Mouse (Mus musculus) limb, embryonic 15.5 days (tissue): ENCODE results near the gene Cyp2r1. TPM values are rescaled to one million over a fixed set of nuclear protein-coding genes. Genes with fewer than 3 reads are reported as not detected.
"Not testable (repeated sequence)": the region's sequence is repeated elsewhere in the genome, so short reads cannot be mapped to it uniquely, and the experiment has no call there.

Experiments used
- ATAC-seq: fragments of 200-750 bp; cut with Nextera tagmentation; 2 replicates; pipeline ENCODE4 v1.8.0; 2017; ENCODE audit warnings: low read depth, moderate TSS enrichment; ENCODE audit not compliant: insufficient number of reproducible peaks, low FRiP score, low TSS enrichment
- H3K27ac ChIP-seq: fragments of 300-500 bp; sonication (generic); 2 replicates; pipeline ENCODE4 v1.5.1; 2015; ENCODE audit warnings: moderate library complexity, mild to moderate bottlenecking, inconsistent platforms
- H3K27me3 ChIP-seq: fragments of 300-500 bp; sonication (generic); 2 replicates; pipeline ENCODE4 v1.6.1; 2015; ENCODE audit warnings: inconsistent platforms
- H3K36me3 ChIP-seq: fragments of 300-500 bp; sonication (generic); 2 replicates; pipeline ENCODE4 v1.6.1; 2015; ENCODE audit warnings: inconsistent platforms
- H3K4me1 ChIP-seq: fragments of 300-500 bp; sonication (generic); 2 replicates; pipeline ENCODE4 v1.6.1; 2015; ENCODE audit warnings: inconsistent platforms
- H3K4me2 ChIP-seq: fragments of 300-500 bp; sonication (generic); 2 replicates; pipeline ENCODE4 v1.6.1; 2015; ENCODE audit warnings: mild to moderate bottlenecking, inconsistent platforms
- H3K4me3 ChIP-seq: fragments of 300-500 bp; sonication (generic); 2 replicates; pipeline ENCODE4 v1.5.1; 2015; ENCODE audit warnings: mild to moderate bottlenecking, inconsistent platforms
- H3K9ac ChIP-seq: fragments of 300-500 bp; sonication (generic); 2 replicates; pipeline ENCODE4 v1.6.1; 2015; ENCODE audit warnings: inconsistent platforms
- H3K9me3 ChIP-seq: fragments of 300-500 bp; sonication (generic); 2 replicates; pipeline ENCODE4 v1.6.1; 2016; ENCODE audit warnings: inconsistent platforms
- WGBS: fragments of 180-500 bp; shearing (Covaris S2); methylation state at CpG from one replicate; pipeline ENCODE4 v1.1.7; 2015; 5-methylcytosine and 5-hydroxymethylcytosine counted together
- polyA plus RNA-seq: library from polyadenylated mRNA; unstranded; fragments of >200 nt; fragmentation: Nextera tagmentation; extraction: Ambion mirVana; gene quantifications from 2 replicates; pipeline ENCODE4 v1.2.1, GENCODE M21; 2015

Gene Cyp2r1
- polyA plus RNA-seq: 2.7 and 2.9 TPM in 2 replicates

DNA sequence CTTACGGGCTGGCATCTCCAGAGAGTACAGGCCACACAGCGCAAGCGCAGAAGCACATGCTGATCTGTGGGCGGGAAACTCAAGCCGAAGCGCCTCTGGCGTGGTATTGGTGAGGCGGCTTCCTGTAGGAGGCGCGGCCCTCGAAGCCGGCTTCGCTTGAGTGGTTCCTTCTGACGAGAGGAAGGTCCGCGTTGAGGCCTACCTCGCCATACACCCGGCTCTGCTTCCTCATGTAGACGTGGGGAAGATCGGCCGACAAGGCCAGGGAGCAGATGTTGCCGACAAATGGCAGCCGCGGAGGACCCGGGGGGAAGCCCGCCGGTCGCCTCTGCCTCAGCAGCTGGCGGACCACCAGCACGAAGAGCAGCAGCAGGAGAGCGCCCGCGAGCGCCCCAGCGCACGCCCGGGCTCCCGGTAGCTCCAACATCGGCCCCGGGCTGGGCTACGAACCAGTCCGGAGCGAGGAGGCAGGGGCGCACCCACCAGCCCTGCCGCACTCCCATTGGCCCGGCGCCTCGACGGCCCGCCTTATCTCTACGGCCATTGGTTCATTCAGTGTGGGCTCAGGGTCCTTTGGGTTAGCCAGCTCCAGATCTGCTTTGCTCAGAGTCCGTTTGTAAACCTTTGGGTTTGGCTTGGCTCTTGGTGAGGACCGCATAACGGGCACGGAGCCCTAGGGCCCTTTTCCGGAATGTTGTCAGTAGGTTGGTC is at the start of gene Cyp2r1:
Cyp2r1 (minus strand) TSS at position 442 of the 711 bp plus-strand sequence.
- Histone ChIP-seq H3K4me1 (peaks cover 2% of the 10 kb centered on the region; the same call in 1 of the 2 replicates), H3K4me3 (peak within 1 kb of the TSS; percentile 57), H3K27ac (peak within 1 kb of the TSS; percentile 94), H3K27me3 (no peaks in the 10 kb centered on the region), H3K9ac (peak within 1 kb of the TSS; percentile 53), H3K36me3 (no peaks in the 10 kb centered on the region), H3K4me2 (peak within 1 kb of the TSS; percentile 77), H3K9me3 (no peaks in the 10 kb centered on the region)
- WGBS: 2% methylated on average over 55 of the region's 56 CpGs
- ATAC-seq: peak; percentile 100

DNA sequence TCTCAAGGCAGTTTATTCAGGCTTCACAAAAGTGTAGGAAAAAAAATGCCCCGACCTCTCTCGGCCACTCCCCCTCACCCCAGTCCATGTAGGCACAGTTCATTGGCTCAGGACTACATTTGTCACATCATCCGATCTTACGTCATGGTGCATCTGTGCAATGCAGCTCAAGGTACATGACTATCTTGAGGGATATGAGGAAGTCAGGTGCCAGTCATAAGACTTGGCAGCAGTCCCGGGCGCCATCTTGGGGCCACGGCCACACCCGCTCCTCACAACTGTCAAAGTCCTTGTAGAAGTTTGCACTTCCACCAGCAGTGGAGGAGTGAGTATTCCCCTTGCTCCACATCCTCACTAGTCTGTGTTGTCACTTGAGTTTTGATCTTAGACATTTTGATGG is 31.6 kb upstream of the Cyp2r1 start:
- not testable (repeated sequence) for H3K36me3 ChIP-seq, H3K4me1 ChIP-seq, H3K9ac ChIP-seq, H3K27ac ChIP-seq, ATAC-seq, H3K9me3 ChIP-seq, H3K4me3 ChIP-seq, H3K4me2 ChIP-seq, H3K27me3 ChIP-seq
- WGBS: 92% methylated on average over 8 of the region's 8 CpGs

DNA sequence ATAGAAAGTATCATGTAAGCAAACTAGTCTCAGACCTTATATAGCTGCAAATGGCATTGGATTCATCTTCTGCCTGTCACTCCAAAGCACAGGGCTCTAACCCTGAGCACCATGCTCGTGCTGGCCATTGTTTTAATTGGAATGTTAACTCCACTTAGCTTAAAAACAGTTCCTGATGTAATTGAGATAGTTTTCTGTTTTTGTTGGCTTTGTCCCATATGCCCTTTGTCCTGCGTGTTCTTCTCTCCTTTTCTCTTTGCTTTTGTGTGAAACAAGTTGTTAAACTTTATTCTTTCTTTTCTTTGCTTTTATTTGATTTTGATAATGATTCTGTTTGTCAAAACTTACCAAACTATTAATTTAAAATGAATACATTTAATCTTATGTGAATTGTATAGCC is 19.7 kb upstream of the Cyp2r1 start:
- no peak overlapping the region for H3K9ac ChIP-seq
- H3K36me3 ChIP-seq: no peaks in the 10 kb centered on the region
- no peak overlapping the region for H3K27ac ChIP-seq
- H3K4me1 ChIP-seq: no peaks in the 10 kb centered on the region
- no peak overlapping the region for H3K4me2 ChIP-seq
- no peak for ATAC-seq
- no peak overlapping the region for H3K4me3 ChIP-seq
- 54% methylated on average over 2 of the region's 2 CpGs for WGBS
- H3K27me3 ChIP-seq: no peaks in the 10 kb centered on the region
- no peaks in the 10 kb centered on the region for H3K9me3 ChIP-seq

DNA sequence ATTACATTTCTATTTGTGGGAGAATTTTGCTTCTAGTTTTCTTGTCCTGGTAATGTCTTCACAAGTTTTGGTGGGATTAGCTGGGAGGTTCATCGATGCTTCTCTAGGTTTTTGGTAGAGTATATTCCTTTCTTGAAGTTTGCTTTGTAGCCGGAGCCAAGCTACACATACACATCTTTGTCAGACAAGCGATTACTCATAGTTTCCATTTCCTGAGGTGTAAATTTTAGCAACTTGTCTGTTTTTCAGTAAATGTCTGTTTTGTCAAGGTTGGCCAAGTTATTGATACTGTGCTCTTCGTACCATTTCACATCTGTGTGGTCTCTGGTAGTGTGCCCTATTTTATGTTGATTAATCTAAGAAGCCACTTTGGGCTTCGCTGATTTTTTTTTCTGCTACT is 18.4 kb upstream of the Cyp2r1 start:
- WGBS: 78% methylated on average over 5 of the region's 5 CpGs
- H3K9ac ChIP-seq: no peak overlapping the region
- H3K4me2 ChIP-seq: no peak overlapping the region
- no peak for ATAC-seq
- H3K27me3 ChIP-seq: no peaks in the 10 kb centered on the region
- H3K27ac ChIP-seq: no peak overlapping the region
- no peak overlapping the region for H3K4me3 ChIP-seq
- no peaks in the 10 kb centered on the region for H3K9me3 ChIP-seq
- no peaks in the 10 kb centered on the region for H3K36me3 ChIP-seq
- H3K4me1 ChIP-seq: no peaks in the 10 kb centered on the region

DNA sequence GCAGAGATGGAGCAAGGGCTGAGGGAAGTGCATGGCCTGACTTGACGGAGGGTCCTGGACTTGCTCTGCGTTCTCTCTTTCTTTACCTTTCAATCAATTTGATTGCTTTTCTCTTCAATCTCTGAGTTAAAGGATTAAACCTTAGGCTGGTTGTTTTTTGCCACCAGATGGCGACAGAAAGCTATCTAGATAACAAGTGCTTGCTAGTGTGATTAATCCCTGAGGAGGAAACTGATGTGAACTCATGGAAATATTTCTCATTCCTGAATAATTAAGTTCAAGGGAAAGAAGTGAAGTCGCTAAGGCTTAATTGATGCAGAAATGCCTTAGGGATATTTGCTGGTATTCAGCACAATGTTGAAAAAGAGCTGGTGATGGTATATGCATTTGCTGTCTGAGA is 17.7 kb upstream of the Cyp2r1 start:
- no peak overlapping the region for H3K4me3 ChIP-seq
- H3K27me3 ChIP-seq: no peaks in the 10 kb centered on the region
- H3K36me3 ChIP-seq: no peaks in the 10 kb centered on the region
- ATAC-seq: no peak
- no peaks in the 10 kb centered on the region for H3K9me3 ChIP-seq
- no peak overlapping the region for H3K4me2 ChIP-seq
- H3K9ac ChIP-seq: no peak overlapping the region
- no peaks in the 10 kb centered on the region for H3K4me1 ChIP-seq
- no peak overlapping the region for H3K27ac ChIP-seq
- 7% methylated on average over 4 of the region's 4 CpGs for WGBS

DNA sequence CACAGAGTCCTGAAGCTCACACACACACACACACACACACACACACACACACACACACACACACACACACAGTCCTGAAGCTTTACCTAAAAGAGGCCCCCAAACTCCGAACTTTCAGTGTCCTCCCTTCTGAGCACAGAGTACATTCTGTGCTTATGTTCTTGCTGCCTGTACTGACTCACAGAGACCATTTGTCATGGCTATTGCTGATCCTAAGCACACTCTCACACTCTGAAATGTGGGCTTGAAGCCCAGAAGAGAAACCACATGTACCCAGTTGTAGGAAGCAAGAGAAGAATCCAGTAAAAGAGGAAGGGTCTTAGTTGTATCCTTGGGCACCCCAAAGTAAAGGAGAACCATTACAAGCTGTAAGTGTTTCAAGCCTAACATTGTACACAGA is 14.9 kb upstream of the Cyp2r1 start:
- Histone ChIP-seq H3K36me3 (no peaks in the 10 kb centered on the region), H3K27me3 (no peaks in the 10 kb centered on the region), H3K4me2 (no peak overlapping the region), H3K4me1 (no peaks in the 10 kb centered on the region), H3K4me3 (no peak overlapping the region), H3K9ac (no peak overlapping the region), H3K27ac (no peak overlapping the region), H3K9me3 (no peaks in the 10 kb centered on the region)
- ATAC-seq: no peak
- WGBS: 70% methylated on average over 1 of the region's 1 CpGs

DNA sequence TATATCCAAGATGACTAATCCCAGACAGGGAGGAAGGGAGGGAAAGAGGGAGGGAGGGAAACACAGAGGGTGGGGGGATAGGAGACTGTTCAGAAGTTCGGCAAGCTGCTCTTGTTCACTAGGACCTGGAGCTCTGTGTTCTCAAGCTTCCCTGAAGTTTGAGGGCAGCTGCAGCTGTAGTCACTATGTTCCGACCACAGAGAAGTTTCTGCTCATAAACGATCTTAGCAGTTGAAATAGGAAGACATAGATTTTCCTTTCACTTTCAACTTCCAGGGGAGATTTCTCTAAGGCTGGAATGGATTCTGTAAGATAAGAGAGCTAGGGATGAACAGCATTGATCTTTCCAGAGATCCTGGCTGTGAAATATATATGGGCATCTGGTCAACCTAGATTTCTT is 14.2 kb upstream of the Cyp2r1 start:
- Histone ChIP-seq H3K27me3 (no peaks in the 10 kb centered on the region), H3K9me3 (no peaks in the 10 kb centered on the region), H3K36me3 (no peaks in the 10 kb centered on the region), H3K4me3 (no peak overlapping the region), H3K4me2 (no peak overlapping the region), H3K9ac (no peak overlapping the region), H3K27ac (no peak overlapping the region), H3K4me1 (no peaks in the 10 kb centered on the region)
- ATAC-seq: no peak
- WGBS: 53% methylated on average over 3 of the region's 3 CpGs

DNA sequence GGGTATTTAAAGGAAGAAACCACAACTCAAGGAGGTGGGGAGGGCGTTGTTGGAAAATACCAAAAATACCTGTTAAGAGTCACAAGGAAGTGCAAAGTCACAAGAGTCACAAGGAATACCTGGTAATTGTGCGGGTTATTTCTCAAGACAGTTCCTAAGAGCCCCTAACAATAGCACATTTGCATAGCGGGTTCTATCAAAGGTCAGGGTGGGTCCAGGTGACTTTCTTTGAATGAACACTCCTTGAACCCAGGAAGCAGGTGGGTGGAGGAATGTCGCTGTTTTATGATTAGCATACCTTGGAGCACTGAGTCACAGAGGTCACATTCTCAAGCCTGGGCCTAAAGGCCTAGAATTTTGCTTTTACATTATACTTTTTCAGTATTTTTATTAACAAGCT is 11.1 kb upstream of the Cyp2r1 start:
- H3K27me3 ChIP-seq, H3K9me3 ChIP-seq, H3K36me3 ChIP-seq, H3K4me3 ChIP-seq, ATAC-seq, H3K4me1 ChIP-seq, H3K4me2 ChIP-seq, H3K9ac ChIP-seq, H3K27ac ChIP-seq: not testable (repeated sequence)
- WGBS: 93% methylated on average over 4 of the region's 4 CpGs

DNA sequence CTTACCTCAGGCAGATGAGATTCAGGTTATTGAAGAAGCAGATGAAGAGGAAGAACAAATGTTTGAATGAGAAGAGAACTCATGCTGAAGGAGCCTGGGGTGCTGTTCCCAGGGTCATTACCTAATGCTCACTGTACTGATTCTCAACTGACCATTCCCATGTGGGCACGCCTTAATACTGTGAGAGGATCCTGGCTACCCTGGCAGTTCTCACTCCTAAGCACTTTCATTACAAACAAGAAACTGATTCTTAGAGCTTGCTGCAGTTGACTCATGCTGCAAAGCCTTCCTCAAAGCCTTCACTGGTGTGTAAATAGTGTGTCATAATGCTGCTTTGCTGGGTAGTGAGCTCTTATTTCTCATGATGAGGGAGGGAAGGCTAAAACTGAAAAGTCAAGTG is 26.6 kb downstream of the Cyp2r1 start:
- Histone ChIP-seq H3K9ac (no peak overlapping the region), H3K36me3 (peaks cover 5% of the 10 kb centered on the region; the same call in 1 of the 2 replicates), H3K27ac (no peak overlapping the region), H3K4me2 (no peak overlapping the region), H3K27me3 (no peaks in the 10 kb centered on the region), H3K4me3 (no peak overlapping the region), H3K4me1 (no peaks in the 10 kb centered on the region), H3K9me3 (no peaks in the 10 kb centered on the region)
- 85% methylated on average over 1 of the region's 1 CpGs for WGBS
- ATAC-seq: no peak

DNA sequence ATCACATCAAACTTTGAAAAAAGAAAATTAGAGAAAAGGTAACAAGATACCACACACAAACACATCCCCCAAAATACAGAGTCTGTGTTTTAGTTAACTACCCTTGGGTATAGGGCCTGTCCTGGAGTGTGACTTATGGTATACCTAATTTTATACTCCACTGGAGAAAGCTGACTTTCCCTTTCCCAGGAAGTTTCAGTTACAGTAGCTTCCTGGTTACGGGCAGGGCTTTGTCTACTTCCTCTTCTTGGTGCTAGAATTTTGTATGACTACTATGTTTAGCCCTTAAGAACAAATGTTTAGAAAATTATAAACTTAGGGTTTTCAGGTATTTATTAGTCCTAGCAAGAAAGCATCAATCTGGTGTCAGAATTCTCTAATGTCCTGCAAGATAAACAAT is 36.5 kb downstream of the Cyp2r1 start:
- Histone ChIP-seq H3K4me3 (no peak overlapping the region), H3K9ac (no peak overlapping the region), H3K4me2 (no peak overlapping the region), H3K27ac (no peak overlapping the region), H3K27me3 (no peaks in the 10 kb centered on the region), H3K9me3 (no peaks in the 10 kb centered on the region), H3K36me3 (no peaks in the 10 kb centered on the region), H3K4me1 (no peaks in the 10 kb centered on the region)
- 83% methylated on average over 1 of the region's 1 CpGs for WGBS
- no peak for ATAC-seq

DNA sequence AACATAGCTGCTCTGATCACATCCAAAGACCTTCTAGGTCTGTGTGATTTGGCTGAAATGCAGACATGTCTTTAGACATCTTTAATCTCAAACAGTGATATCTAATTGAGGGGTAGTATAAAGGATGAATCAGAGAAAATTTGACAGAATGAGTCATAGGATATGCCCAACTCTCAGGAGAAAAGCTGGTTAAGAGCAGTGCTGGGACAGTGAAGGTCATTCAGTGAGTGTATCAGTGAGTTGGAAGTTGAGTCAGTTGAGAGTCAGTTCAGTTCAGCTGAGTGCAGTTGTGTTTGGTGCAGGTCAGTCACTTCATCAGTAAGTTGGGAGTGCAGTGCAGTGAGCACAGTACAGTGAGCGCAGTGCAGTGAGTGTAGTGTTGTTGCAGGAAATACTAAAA is 42.6 kb downstream of the Cyp2r1 start:
- no peak overlapping the region for H3K4me2 ChIP-seq
- 100% methylated on average over 1 of the region's 1 CpGs for WGBS
- no peaks in the 10 kb centered on the region for H3K9me3 ChIP-seq
- no peak for ATAC-seq
- no peak overlapping the region for H3K4me3 ChIP-seq
- H3K27ac ChIP-seq: no peak overlapping the region
- no peak overlapping the region for H3K9ac ChIP-seq
- no peaks in the 10 kb centered on the region for H3K36me3 ChIP-seq
- no peaks in the 10 kb centered on the region for H3K27me3 ChIP-seq
- H3K4me1 ChIP-seq: no peaks in the 10 kb centered on the region

DNA sequence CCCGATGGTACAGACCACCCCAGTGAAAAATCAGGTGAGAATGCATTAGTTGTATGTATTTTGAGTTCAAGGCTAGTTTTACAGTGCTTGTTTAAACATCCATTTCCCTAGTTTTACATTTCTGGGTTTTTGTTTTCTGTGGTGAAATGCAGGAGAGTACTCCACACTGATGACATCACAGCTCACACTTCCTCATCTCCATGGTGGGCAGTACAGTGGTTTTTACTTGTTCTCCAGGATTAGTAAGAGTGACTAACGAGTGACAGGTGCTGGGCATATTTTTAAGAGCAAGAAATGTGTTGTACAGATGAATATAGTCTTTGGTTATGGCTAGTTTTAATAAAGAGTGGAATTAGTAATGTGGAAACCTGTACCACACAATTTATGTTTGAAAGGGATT is 53.9 kb downstream of the Cyp2r1 start:
- Histone ChIP-seq H3K27ac (no peak overlapping the region), H3K4me1 (no peaks in the 10 kb centered on the region), H3K4me2 (no peak overlapping the region), H3K4me3 (no peak overlapping the region), H3K9me3 (no peaks in the 10 kb centered on the region), H3K36me3 (0 out of 2 replicates have a peak, but pooled peaks cover 3% of the 10 kb centered on the region), H3K27me3 (no peaks in the 10 kb centered on the region), H3K9ac (no peak overlapping the region)
- 77% methylated on average over 2 of the region's 2 CpGs for WGBS
- ATAC-seq: no peak
